Mouse (Mus musculus) heart, adult 8-10 months (tissue): Measurements from ENCODE around the gene Trpm2. TPM values are rescaled to one million over a fixed set of nuclear protein-coding genes. Genes with fewer than 3 reads are reported as not detected.

Experiments used
- total RNA-seq, 4 experiments: library from RNA; stranded (reverse); gene quantifications; 2 replicates each; pipeline ENCODE4 v1.2.4; 2022

The Trpm2 gene
- total RNA-seq, 4 experiments from 2014 or later, result 0.44 to 1.8 (median 0.61) TPM

Other genes starting within 250 kb of the Trpm2 start
- gene Krtap12-1, start 250.0 kb downstream of the Trpm2 start, total RNA-seq, result not detected
- gene Gm10100, start 244.1 kb downstream of the Trpm2 start, total RNA-seq, result not detected
- gene Gm18596, start 227.9 kb downstream of the Trpm2 start, total RNA-seq, result not detected
- gene Gm9736, start 219.2 kb downstream of the Trpm2 start, total RNA-seq, result not detected
- gene Gm3233, start 210.9 kb downstream of the Trpm2 start, total RNA-seq, result not detected
- not detected for gene Gm3238, start 199.2 kb downstream of the Trpm2 start, total RNA-seq
- not detected for gene Gm7138, start 193.6 kb downstream of the Trpm2 start, total RNA-seq
- gene Gm3250, start 188.0 kb downstream of the Trpm2 start, total RNA-seq, result not detected
- not detected for gene Gm7137, start 182.4 kb downstream of the Trpm2 start, total RNA-seq
- gene Gm9639, start 175.5 kb downstream of the Trpm2 start, total RNA-seq, result not detected
- not detected for gene Gm19668, start 171.4 kb downstream of the Trpm2 start, total RNA-seq
- gene Gm9507, start 158.7 kb downstream of the Trpm2 start, total RNA-seq, result not detected
- gene Gm2696, start 155.9 kb downstream of the Trpm2 start, total RNA-seq, result not detected
- gene Krtap10-4, start 143.5 kb downstream of the Trpm2 start, total RNA-seq, result not detected
- not detected for gene Krtap10-10, start 134.6 kb downstream of the Trpm2 start, total RNA-seq
- gene Gm36176, start 123.8 kb downstream of the Trpm2 start, total RNA-seq, result not detected
- not detected for gene Gm10318, start 117.7 kb downstream of the Trpm2 start, total RNA-seq
- not detected for gene Gm3285, start 108.6 kb downstream of the Trpm2 start, total RNA-seq
- 1 to 10 TPM in 2 of 4 experiments, under 1 TPM in 2; 0.63 to 1.2 (median 0.92) TPM for gene Lrrc3, start 68.0 kb downstream of the Trpm2 start, total RNA-seq
- gene 1810043G02Rik, start 8.0 kb upstream of the Trpm2 start, total RNA-seq, result 10 to 100 TPM; 10.7 to 13.5 (median 12.2) TPM
- 100 to 1,000 TPM; 124 to 159 (median 130) TPM for gene Pfkl, start 39.5 kb upstream of the Trpm2 start, total RNA-seq
- gene Dnmt3l, start 71.4 kb upstream of the Trpm2 start, total RNA-seq, result under 1 TPM in 2 of 4 experiments, not detected in 2; 0.38 to 0.65 TPM
- gene Aire, start 73.0 kb upstream of the Trpm2 start, total RNA-seq, result not detected
- gene Icosl, start 98.7 kb upstream of the Trpm2 start, total RNA-seq, result 1 to 10 TPM; 6.1 to 7.9 (median 7.0) TPM
- gene D10Jhu81e, start 199.2 kb upstream of the Trpm2 start, total RNA-seq, result 100 to 1,000 TPM; 676 to 739 (median 714) TPM
- 10 to 100 TPM; 11.1 to 12.3 (median 11.6) TPM for gene Pwp2, start 214.6 kb upstream of the Trpm2 start, total RNA-seq